Mouse (Mus musculus) adrenal gland, adult (tissue): ENCODE measurements around the gene Slc25a16.

ENCODE experiments used
- DNase-seq, 2 experiments: peaks; one replicate each; pipeline ENCODE4 v3.0.0; 2022 to 2023; ENCODE audit warnings: low spot score in 1 of 2; ENCODE audit not compliant: inconsistent age in 2 of 2

Slc25a16 gene

DNA sequence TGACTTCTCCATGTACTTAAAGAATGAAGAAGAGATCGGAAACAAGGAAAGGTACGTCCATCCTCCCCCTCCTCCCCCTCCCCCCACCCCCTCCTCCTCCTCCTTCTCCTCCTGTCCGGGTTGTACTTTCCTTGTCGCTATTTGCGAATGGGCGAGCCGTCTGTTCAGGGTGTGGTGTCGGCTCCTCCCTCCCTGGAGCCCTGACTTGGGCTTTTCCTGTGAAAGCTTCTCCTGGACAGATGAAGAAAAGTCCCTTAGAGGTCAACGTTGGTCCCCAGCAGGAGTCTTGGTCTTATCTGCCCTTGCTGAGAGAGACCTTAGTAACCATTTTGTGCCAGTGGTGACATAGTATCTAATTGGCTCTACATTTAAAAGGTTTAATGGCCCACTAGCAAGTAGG, 73.6 kb downstream of the Slc25a16 start:
- DNase-seq = no peak
